Mouse (Mus musculus): ENCODE results near the gene Kcnk7.

Kcnk7 gene

DNA sequence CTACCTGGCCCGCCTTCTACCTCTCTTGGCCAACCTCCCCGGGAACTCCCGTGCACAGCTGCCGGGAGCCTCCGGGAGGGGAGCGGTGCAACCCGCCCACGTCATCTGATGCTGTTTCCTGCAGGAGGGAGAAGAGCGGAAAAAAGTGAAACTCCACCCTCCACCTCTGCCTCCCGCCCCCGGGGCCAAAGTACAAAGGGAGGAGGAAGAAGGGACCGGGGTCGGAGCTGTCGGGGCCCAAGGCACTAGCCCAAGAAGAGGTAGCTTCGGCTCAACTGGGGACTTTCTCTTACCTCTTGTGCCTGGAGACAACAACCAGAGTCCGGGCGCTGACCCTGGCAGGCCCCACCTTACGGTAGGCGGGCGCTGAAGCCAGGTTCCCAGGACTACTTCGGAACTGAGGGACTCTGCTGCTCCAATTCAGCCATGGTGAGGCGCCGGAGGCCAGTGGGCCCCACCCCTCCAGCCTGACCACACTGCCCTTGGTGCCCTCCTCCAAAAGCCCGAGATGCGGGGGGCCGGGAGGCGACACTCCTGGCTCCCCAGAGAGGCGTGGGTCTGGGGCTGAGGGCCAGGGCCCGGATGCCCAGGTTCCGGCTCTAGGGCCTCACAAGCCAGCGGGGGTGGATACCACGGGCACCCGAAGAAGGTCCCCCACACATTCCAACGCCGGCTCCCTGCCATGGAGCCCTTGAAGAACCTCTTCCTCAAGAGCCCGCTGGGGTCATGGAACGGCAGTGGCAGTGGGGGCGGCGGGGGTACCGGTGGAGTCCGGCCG lies 14.4 kb upstream of the Kcnk7 start:
- DNase-seq (ENCODE audit: inconsistent age in 2 of 2, low spot score in 1 of 2): peak; percentile 93 to 97

DNA sequence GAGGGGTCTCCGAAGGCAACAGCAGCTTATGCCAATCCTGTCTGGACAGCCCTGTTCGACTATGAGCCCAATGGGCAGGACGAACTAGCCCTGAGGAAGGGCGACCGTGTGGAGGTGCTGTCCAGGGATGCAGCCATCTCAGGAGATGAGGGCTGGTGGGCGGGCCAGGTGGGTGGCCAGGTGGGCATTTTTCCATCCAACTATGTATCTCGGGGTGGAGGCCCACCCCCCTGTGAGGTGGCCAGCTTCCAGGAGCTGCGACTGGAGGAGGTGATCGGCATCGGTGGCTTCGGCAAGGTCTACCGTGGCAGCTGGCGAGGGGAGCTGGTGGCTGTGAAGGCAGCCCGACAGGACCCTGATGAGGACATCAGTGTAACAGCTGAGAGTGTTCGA lies 13.8 kb upstream of the Kcnk7 start:
- peak in 1 of 2 experiments; percentile 50 for DNase-seq (ENCODE audit: inconsistent age in 2 of 2, low spot score in 1 of 2)

DNA sequence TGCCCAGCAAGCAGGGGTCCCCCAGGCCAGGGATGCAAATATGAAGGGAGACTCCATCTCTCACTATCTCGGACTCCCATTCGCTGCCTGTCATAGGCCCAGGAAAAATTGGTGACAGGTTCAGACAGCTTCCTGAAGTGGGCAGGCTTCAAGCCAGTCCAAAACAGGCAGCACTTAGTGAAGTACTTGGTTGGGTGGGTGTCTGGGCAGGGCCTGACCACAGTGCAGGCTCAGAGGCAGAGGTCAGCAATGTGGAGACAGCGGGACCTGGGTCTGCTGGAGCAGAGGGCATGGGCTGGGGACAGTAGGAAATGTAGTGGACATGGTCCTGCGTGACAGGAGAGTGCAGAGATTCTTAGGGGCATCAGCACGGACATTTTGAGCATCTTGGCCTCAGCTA lies 12.6 kb upstream of the Kcnk7 start:
- no peak for DNase-seq (ENCODE audit: inconsistent age in 2 of 2, low spot score in 1 of 2)

DNA sequence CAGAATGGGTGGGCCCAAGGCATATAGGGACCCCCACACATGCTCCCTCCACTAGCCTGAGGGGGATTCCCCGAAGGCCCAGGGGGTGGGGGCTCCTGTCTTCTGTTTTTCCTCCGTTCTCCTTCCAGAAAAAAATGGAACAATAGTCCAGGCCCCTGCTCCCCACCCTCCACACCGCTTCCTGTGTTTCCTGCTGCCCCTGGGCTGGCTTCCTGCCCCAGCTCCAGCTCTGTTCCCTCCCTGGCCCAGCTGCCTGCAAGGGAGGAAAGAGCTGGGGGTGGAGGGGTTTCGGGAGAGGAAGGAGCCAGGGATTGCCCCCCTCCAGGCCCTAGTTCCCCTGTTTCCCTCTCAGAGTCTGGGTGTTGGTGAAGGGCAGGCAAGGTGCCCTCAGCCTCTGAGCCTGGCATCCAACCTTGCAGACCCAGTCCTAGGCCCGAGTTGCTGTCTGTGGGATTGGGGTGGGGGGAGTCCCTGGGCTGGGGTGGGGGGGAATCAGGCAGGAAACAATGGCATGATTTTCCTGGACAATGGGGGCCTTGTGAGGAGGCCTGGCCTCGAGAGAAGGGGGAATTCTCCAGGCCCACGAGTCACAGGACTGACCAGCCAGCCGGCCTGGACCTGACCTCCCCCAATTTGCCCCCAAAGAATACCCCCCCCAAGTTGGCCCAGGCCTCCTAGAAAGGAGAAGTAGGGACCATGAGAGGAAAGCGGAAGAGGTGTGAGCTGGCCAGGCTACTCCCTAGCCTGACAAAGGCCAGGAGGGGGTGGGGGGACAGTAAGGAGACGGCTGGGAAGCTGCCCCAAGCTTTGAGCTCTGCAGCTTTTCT lies 11.9 kb upstream of the Kcnk7 start:
- DNase-seq (ENCODE audit: inconsistent age in 2 of 2, low spot score in 1 of 2): peak; percentile 59 to 78

DNA sequence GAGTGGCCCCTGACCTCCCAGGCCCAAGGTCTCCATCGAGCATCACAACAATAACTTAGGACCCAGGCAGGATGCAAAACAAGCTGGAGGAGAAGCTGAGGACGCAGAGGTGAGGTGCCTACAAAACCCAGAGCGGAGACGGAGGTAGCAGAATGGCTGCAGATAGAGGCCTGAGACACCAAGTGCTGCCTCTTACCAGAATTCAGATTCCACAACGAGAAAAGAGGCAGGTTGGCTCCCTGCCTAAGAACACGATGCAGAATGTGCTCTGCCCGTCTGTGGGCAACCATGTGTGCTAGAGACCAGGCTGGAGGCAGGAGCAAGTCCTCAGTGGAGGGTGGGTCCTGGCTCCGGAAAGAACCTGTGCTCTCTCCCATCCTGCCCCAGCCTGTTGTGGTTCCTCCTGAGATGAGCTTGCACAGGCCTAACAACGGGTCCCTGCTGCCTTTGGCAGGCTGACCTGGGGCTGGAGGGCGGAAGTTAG lies 11.2 kb upstream of the Kcnk7 start:
- peak in 1 of 2 experiments; percentile 51 for DNase-seq (ENCODE audit: inconsistent age in 2 of 2, low spot score in 1 of 2)

DNA sequence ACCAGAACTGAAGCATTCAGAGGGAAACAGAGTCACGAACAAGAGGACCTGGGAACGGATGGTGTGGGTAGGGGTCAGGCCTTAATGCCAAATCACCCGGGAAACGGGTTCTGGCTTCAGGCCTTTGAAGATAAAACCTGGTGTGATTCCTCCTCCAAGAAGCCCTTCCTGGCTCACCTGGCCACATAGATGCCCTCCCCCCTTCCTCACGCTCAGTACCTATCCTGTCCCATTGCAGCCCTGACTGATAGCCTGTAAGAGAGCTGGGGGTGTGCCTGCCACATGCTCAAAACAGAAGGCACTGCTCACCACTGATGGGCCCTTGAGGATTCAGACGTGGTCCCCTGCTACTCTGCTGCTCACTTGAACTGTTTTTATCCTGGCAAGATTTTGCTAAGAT lies 10.4 kb upstream of the Kcnk7 start:
- DNase-seq (ENCODE audit: inconsistent age in 2 of 2, low spot score in 1 of 2): no peak

DNA sequence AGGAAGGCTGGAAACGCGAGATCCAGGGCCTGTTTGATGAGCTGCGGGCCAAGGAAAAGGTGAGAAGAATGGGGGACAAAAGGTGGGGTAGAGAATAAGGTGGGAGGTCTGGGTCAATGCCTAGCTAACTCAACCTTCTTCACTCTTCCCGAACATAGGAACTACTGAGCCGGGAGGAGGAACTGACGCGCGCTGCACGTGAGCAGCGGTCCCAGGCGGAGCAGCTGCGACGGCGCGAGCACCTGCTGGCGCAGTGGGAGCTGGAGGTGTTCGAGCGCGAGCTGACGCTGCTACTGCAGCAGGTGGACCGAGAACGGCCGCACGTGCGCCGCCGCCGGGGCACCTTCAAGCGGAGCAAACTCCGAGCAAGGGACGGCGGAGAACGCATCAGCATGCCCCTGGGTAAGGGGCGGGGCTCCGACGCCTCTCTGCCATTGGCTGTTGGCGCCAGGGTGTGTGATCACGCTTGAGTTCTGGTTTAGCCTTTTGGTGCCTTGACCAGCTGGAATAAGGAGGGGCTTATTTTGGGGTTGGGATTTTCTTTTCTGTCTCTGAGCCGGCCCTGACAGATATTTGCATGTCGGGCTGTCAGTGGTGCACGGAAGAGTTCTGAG lies 8.2 kb upstream of the Kcnk7 start:
- no peak for DNase-seq (ENCODE audit: inconsistent age in 2 of 2, low spot score in 1 of 2)

DNA sequence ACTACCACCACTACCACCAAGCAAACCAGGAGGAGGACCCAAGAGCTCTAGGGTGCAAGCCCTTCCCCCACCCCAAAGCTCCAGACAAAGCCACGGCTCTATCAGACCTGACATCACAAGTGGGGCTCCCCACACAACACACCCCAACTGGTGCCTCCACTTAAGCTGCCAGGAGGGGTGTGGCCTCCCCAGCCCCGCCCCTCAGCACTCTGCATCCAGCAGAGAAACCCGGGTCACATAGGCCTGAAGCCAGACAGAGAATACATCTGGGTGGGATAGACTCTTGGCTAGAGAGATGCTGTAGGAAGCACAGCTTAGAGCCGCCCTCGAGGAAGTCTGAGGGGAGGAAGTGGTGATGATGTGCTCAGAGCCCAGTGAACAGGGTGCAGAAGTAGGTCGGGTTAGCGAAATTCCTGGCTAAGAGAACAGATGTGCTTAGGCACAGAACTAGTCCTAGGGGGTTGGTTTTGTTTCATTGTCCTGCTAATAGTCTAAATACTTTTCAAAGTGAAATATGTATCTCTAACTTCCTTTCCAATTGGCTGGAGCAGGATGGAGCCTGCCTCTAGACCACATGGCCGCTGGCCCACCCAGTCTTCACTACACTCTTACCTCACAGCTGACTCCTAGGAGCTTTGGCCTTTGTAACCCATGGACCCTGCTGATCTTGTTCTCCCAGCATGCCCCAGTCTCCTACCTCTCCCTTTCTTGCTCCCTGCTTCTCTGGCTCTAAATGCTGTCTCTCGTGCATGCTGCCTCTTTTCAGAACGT lies 819 bp downstream of the Kcnk7 start:
- no peak for DNase-seq (ENCODE audit: inconsistent age in 2 of 2, low spot score in 1 of 2)

DNA sequence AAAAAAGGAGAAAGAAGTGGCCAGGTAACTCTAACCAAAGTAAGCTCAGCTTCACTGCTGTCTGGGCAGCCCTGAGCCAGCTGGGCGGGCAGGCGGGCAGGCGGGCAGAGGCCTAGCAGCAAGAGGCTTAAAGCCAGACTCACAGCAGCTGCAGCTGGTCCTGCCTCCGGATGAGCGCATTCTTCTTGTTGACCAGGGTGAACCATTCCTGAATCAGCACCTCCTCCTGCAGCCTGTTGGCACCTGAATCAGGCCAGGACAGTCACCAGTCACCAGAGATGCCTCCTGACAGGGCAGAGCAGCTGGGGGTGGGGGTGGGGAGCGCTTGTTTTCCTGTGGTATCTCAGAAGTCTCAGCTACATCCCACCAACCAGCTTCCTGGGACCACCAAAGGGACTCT lies 5.9 kb downstream of the Kcnk7 start:
- no peak for DNase-seq (ENCODE audit: inconsistent age in 2 of 2, low spot score in 1 of 2)

DNA sequence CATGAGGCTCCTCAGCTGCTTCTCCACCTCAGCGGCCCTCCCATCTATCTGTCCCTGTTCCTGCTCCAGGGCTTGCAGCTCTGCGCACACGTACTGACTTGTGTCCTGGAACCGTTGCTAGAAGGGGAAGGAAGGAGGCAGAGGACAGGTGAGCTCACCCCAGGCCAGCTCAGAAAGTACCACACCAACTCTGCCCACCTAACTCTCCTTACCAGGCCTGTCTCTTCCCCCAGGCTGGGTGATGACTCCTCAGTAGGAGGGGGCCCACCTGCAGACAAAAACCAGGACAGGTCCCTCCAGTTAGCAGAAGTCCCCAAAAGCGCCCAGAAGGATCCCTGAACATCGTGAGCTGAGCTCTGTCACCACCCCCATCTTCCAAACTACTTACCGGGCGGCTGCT lies 6.4 kb downstream of the Kcnk7 start:
- no peak for DNase-seq (ENCODE audit: inconsistent age in 2 of 2, low spot score in 1 of 2)

DNA sequence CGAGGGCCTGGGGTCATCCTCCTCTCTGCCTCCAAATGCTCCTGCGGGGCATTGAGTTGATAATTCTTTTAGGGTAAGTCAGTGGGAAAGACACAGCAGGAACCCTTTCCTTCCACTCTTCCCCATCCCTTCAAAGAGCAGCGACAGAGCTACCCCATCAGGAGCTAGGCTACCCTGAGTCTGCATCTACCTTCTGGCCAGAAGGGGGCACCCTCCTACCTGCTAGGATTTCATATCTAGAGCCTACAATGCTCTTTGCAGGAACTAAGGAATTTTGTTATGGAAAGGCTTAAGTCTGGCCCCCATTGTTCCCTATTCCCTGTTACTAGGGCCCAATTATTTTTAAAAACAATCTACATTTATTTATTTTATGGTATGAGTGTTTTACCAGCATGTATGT lies 7.1 kb downstream of the Kcnk7 start:
- DNase-seq (ENCODE audit: inconsistent age in 2 of 2, low spot score in 1 of 2): peak; percentile 76 to 89

DNA sequence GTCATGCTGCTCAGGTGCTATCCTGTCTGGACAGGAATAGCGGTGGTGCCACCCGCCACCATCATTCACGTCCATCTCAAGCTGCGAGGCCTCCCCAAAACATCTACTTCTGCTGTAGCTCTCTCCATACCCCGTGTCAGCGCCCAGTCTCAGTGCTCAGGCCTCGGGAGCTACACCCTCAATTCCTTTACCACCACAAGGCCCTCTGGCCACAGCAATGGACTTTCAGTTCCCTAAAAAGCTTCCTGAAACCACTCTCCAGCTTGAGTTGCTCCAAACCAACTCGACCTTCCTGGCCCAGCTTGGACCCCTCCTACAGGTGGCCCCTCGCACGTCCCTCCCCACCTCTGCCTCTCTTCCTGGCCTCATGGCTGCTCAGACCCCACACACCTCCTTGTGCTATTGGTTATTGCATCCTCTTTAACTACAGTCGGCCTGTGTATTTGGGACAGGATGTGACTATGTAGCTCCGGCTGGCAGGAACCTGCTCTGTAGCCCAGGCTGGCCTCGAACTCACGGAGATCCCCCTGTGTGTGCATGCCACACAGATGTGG lies 7.8 kb downstream of the Kcnk7 start:
- peak in 1 of 2 experiments; percentile 36 for DNase-seq (ENCODE audit: inconsistent age in 2 of 2, low spot score in 1 of 2)

DNA sequence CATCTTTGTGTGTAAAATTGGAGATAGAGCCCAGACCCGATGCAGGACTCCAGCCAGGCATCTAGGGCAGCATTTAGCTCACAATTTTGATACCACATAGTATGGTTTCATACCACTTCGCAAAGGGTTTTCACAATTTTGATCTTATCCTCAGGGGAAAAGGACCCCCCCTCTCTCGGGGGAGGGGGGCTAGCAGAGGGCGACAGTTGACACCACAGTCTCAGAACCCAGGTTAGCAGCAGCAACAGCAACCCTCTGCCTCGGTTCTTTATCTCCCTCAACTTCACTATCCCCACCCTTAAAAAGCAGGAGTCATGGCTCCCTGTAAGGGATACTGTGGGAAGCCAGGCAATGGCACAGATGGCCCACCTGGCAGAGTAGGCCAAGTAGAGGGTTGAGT lies 9.1 kb downstream of the Kcnk7 start:
- DNase-seq (ENCODE audit: inconsistent age in 2 of 2, low spot score in 1 of 2): no peak

DNA sequence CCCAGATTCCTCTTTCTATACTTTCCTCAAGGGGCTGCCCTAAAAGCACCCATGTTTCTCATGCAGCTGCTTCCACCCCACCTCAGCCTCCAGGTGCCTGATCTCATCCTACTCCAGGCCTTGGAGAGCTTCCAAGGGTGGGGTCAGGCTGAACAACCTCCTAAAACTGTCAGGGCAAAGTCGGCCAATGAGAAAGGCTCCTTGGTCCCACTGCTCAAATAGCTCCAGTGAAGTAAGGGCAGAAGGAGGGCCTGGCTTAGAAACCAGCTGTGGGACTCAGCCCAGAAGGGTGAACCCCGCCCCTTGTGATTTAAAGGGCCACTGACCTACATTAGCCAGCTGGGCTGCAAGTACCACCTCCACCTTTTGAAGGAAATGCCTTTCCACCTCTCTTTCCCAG lies 9.6 kb downstream of the Kcnk7 start:
- DNase-seq (ENCODE audit: inconsistent age in 2 of 2, low spot score in 1 of 2): peak; percentile 58 to 83

DNA sequence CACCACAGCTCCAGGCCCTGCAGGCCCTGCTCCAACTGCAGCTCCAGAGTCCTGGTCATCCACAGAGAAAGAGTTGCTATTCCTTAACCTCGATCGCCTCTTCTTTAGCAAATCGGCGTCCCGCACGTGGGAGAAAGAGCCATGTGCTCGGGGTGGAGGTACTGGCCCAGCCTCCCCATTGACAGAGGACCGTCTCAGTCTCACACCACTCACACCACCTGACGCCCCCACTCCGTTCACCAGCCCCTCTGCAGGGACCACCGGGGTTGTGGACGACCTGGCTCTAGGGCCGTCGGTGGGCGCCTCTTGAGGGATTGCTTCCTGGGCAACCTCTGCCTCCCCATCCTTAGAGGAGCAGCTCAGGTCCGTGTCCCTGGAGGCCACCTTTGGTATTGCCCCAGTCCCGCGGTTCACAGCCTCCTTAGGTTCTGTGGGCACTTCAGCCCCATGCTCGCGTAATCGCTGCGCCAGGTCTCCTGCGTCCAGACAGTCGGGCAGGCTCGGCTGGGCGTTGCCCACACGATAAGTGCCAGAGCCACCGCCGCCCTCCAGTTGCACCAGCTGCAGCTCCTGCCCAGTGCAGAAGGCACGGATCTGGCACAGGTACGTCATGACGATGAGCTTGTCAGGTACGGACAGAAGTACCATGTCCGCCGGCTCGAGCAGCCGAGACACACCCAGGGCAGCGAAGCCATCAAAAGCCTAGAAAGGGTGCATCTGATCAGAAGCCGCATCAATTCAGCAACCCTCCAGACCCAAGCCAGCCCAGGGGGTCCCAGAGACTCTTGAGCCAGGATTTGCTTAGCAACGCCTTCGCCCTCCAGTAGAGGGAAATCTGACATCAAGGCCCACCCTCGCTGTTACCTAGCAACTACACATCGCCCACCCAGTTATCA lies 11.9 kb downstream of the Kcnk7 start:
- peak; percentile 41 to 55 for DNase-seq (ENCODE audit: inconsistent age in 2 of 2, low spot score in 1 of 2)

DNA sequence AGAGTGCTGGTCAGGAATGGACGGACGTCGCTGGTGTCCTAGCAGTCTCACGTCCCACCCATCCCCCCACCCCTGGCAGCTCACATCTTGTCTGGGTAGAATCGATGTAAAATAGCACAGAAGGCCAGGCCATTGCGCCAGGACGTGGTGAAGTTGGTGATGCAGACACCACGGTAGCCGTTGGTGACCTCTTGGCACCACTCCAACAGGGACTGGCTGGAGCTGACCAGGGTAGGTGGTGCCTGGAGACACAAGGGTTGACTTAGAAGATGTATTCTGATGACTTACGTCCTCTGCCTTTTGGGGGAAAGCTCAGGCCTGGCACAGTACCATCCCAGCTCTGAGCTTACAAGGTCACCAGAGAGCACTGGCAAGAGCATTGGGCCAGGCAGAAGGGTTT lies 12.8 kb downstream of the Kcnk7 start:
- peak; percentile 30 to 61 for DNase-seq (ENCODE audit: inconsistent age in 2 of 2, low spot score in 1 of 2)

DNA sequence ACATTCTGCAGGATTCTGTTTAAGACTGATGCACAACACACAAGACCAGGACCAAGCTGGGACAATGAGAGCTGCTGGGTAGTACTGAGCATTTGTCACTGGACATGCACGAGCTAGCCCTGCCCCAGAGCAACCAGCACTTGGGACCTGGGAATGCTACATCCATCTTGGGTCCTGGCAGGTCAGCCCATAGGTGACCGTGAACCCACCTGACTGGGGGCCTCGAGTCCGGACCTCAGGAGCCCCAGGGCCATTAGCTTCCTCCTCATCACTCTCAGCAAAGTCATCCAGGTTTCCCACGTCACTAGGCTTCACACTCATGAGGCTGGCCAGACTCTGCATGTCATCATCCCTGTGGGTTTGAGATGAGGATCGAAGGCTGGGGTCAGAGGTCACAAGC lies 17.1 kb downstream of the Kcnk7 start:
- no peak for DNase-seq (ENCODE audit: inconsistent age in 2 of 2, low spot score in 1 of 2)

DNA sequence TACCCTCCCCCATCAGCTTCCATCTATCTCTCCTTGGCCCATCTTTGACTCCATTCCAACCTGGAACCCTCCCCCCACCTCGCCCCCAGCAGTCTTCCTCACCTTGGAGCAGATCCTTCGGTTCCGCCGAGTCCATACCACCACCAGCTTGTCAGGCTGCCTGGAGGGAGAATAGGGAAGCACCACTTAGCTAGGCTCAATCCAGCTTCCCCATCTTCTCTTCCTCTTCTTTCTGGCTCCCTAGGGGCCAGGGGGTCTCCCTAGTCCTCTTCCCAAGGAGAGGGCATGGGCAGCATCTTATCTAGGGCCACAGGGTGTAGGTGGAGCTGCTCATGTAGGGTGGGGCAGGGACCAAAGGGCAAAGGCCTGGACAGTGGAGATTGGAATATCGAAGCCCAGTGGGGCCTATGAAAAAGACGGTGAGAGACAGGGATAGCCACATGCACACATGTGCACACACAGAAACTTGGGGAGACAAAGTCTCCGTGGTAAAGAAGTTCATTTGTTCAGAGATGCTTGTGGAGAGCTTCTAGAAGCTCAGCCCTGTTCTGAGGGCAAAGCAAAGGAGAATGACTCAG lies 18.8 kb downstream of the Kcnk7 start:
- no peak for DNase-seq (ENCODE audit: inconsistent age in 2 of 2, low spot score in 1 of 2)

DNA sequence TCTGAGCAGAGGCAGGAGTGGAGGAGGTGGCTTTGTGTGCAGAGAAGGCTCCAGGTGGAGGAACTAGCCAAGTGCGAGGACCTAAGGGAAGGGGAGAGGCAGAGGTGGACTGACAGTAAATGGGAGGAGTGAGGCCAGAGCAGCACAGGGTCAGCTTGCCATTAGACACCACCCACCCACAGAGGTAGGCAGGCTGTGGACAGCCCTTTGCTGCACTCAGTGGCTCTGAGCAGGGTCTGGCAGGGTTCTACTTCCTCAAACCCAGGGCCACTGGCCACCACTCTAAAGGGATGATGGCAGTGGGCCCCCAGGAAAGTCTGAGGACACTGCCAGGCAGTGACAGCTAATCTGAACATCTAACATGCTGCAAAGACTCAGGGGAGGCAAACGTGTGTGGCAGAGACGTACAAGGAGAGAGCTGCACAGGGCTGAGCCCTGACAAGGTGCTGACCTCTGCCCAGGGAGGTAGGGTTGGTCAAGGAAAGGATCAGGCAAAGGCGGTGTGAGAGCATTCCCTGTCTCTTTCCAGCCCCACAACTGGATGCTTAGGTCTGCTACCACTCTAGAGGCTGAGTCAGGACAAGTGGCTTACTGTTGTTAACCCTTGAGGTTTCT lies 19.9 kb downstream of the Kcnk7 start:
- no peak for DNase-seq (ENCODE audit: inconsistent age in 2 of 2, low spot score in 1 of 2)

Measured in adrenal gland, adult (tissue).